Mouse (Mus musculus): ENCODE measurements around the gene Rnf167.

DNA sequence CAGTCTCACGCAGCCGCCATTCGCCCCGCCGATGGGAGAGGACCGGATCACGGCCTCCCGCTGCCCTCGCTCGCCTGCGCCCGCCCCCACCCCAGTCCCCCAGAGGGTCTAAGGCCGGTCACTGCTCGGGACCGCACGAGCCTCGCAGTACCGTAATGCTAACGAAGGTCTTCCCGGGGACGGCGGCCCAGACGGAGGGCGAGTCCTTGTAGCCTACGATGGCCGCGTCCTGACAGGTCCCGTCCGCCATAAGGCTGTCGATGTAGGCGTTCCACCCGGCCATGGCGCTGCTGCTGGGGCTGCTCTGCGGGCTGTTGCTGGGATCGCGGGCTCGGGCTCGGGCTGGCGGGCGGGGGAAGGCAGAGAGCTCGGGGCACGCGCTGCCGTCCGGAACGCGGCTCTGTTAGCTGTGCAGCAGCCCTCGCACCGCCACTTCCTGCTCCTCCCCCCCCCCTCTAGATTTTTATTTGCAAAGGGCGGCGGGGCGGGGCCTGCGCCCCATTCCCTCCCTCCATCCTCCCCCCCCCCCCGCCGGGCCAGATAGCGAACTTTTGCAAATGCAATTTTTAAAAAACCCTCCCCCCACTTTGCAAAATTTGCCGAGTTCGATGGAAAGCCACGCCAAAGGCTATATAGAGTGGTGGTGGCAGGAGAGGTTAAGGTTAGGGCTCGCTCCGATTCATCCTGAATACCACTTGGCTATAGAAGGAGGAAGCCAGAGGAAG is 7.3 kb downstream of the Rnf167 start, which contains the start of gene Pfn1:
- TF ChIP-seq CTCF (IDR thresholded peaks at IDR 0.05; ENCODE audit: borderline replicate concordance, control insufficient read depth, extremely low read depth, insufficient read depth, low read length, poor library complexity), result 0 out of 2 replicates have a peak, but pooled peaks have one; percentile 19
- TF ChIP-seq POLR2A (IDR thresholded peaks at IDR 0.05; ENCODE audit: control insufficient read depth, extremely low read depth, insufficient read depth, low read length, poor library complexity), result peak; percentile 93
